In the genomic region with DNA sequence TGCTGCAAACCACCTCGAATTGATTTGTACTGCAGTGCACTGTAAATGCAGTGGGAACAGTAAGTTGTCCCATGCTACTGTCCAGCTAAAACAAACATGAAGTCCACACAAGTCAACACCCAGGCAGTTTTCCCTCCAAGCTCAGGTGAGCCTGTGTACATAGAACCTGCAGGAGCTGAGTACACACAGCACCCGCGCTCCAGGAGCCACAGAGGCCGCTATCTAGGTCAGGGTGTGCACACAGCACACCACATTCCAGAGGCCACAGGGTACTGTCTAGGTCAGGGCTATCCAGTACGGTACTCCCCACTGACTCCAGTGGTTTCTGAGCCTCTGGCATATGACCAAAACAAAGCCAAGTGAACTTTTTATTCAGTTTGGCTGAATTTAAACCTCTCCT, we compare ENCODE assay signal across 20 mouse cellular contexts. TPM values are rescaled to one million over a fixed set of nuclear protein-coding genes. Genes with fewer than 3 reads are reported as not detected.
DNase-seq lines count a peak whose midpoint lies in the region; ATAC-seq and TF ChIP-seq lines count a peak whose summit lies in the region.
"Had no signal": no experiment of that assay in that cellular context is flagged by ENCODE, and none has a peak within 500 bp of the region (broad histone marks: within the 10 kb centered on the region; RNA-seq: fewer than 3 reads in every experiment).

No protein-coding gene starts in this region.

- no peak for TF ChIP-seq CTCF in layer of hippocampus, adult 2 months (conservative IDR thresholded peaks at IDR 0.05)

- H3K36me3 ChIP-seq in intestine, embryonic 16.5 days (ENCODE audit: control insufficient read depth, insufficient read depth, low read length) = peaks cover 4% of the 10 kb centered on the region; the same call in 1 of the 2 replicates
- H3K36me3 ChIP-seq in liver, embryonic 12.5 days = peaks cover 52% of the 10 kb centered on the region
- H3K36me3 ChIP-seq in stomach, embryonic 16.5 days (ENCODE audit: control insufficient read depth, insufficient read depth, low read length) = no peaks in the 10 kb centered on the region
- no peaks in the 10 kb centered on the region for H3K36me3 ChIP-seq in midbrain, embryonic 14.5 days (ENCODE audit: control insufficient read depth, insufficient read depth, low read length)

- no peaks in the 10 kb centered on the region for H3K9me3 ChIP-seq in intestine, embryonic 16.5 days (ENCODE audit: control insufficient read depth, low read length)
- no peaks in the 10 kb centered on the region for H3K9me3 ChIP-seq in liver, embryonic 12.5 days (replicated peaks)
- H3K9me3 ChIP-seq in stomach, embryonic 16.5 days (replicated peaks; ENCODE audit: control insufficient read depth, low read length) = no peaks in the 10 kb centered on the region
- H3K9me3 ChIP-seq in midbrain, embryonic 14.5 days (ENCODE audit: control insufficient read depth, low read length) = no peaks in the 10 kb centered on the region
- H3K9me3 ChIP-seq: forebrain, embryonic 10.5 days; hindbrain, embryonic 10.5 days; midbrain, embryonic 10.5 days; neural tube, embryonic 12.5 days had no signal

- peaks cover 24% of the 10 kb centered on the region for H3K4me1 ChIP-seq in intestine, embryonic 16.5 days (ENCODE audit: control insufficient read depth, insufficient read depth, low read length)
- H3K4me1 ChIP-seq in liver, embryonic 12.5 days = peaks cover 53% of the 10 kb centered on the region
- peaks cover 18% of the 10 kb centered on the region for H3K4me1 ChIP-seq in stomach, embryonic 16.5 days (ENCODE audit: control insufficient read depth, insufficient read depth, low read length)
- H3K4me1 ChIP-seq in midbrain, embryonic 14.5 days (ENCODE audit: control insufficient read depth, insufficient read depth, low read length) = no peaks in the 10 kb centered on the region
- H3K4me1 ChIP-seq: midbrain, embryonic 10.5 days had no signal

- no peaks in the 10 kb centered on the region for H3K27me3 ChIP-seq in intestine, embryonic 16.5 days (replicated peaks; ENCODE audit: control insufficient read depth, insufficient read depth, low read length)
- no peaks in the 10 kb centered on the region for H3K27me3 ChIP-seq in liver, embryonic 12.5 days (replicated peaks)
- no peaks in the 10 kb centered on the region for H3K27me3 ChIP-seq in stomach, embryonic 16.5 days (ENCODE audit: control insufficient read depth, insufficient read depth, low read length)
- no peaks in the 10 kb centered on the region for H3K27me3 ChIP-seq in midbrain, embryonic 14.5 days (ENCODE audit: control insufficient read depth, insufficient read depth, low read length)
- H3K27me3 ChIP-seq: neural tube, embryonic 12.5 days; Patski had no signal

- no peak overlapping the region for H3K4me2 ChIP-seq in intestine, embryonic 16.5 days (ENCODE audit: low read depth, low read length)
- no peak overlapping the region for H3K4me2 ChIP-seq in liver, embryonic 12.5 days
- no peak overlapping the region for H3K4me2 ChIP-seq in stomach, embryonic 16.5 days (ENCODE audit: low read depth, low read length)
- H3K4me2 ChIP-seq in midbrain, embryonic 14.5 days (ENCODE audit: low read length) = no peak overlapping the region
- H3K4me2 ChIP-seq: lung, embryonic 14.5 days; neural tube, embryonic 12.5 days had no signal

- peak; percentile 88 for ATAC-seq in intestine, embryonic 16.5 days
- ATAC-seq in liver, embryonic 12.5 days = peak; percentile 84
- peak; percentile 89 for ATAC-seq in stomach, embryonic 16.5 days (ENCODE audit: insufficient read depth, low FRiP score)
- no peak for ATAC-seq in midbrain, embryonic 14.5 days (ENCODE audit: low FRiP score, low TSS enrichment)
- ATAC-seq in granulocyte monocyte progenitor cell, adult 5-6 weeks (replicated peaks; ENCODE audit: poor library complexity, severe bottlenecking) = no peak
- ATAC-seq: Patski had no signal

- H3K4me3 ChIP-seq in layer of hippocampus, adult 2 months = no peak overlapping the region
- H3K4me3 ChIP-seq in intestine, embryonic 16.5 days (ENCODE audit: low read length) = no peak overlapping the region
- no peak overlapping the region for H3K4me3 ChIP-seq in liver, embryonic 12.5 days
- H3K4me3 ChIP-seq in stomach, embryonic 16.5 days (replicated peaks; ENCODE audit: low read length) = no peak overlapping the region
- H3K4me3 ChIP-seq in midbrain, embryonic 14.5 days (replicated peaks; ENCODE audit: low read depth, low read length) = no peak overlapping the region
- H3K4me3 ChIP-seq: forebrain, embryonic 10.5 days; heart, adult 2 months; hindbrain, embryonic 10.5 days; midbrain, embryonic 10.5 days; neural tube, embryonic 12.5 days had no signal

- 53% methylated on average over 5 of the region's 5 CpGs for whole genome bisulfite sequencing in intestine, embryonic 16.5 days
- WGBS in liver, embryonic 12.5 days (ENCODE audit: insufficient replicate concordance) = 77% methylated on average over 5 of the region's 5 CpGs
- WGBS in stomach, embryonic 16.5 days = 55% methylated on average over 5 of the region's 5 CpGs
- WGBS in midbrain, embryonic 14.5 days = 96% methylated on average over 5 of the region's 5 CpGs

- H3K27ac ChIP-seq in layer of hippocampus, adult 2 months = peak overlapping the region; percentile 75; the same call in 1 of the 2 replicates
- peak overlapping the region; percentile 48 for H3K27ac ChIP-seq in intestine, embryonic 16.5 days (ENCODE audit: low read length)
- H3K27ac ChIP-seq in liver, embryonic 12.5 days = peak overlapping the region; percentile 70
- peak overlapping the region; percentile 78 for H3K27ac ChIP-seq in stomach, embryonic 16.5 days (ENCODE audit: low read length)
- H3K27ac ChIP-seq in midbrain, embryonic 14.5 days (replicated peaks; ENCODE audit: low read depth, low read length) = no peak overlapping the region
- H3K27ac ChIP-seq: forebrain, embryonic 10.5 days; heart, adult 2 months; hindbrain, embryonic 10.5 days; midbrain, embryonic 10.5 days; neural tube, embryonic 12.5 days had no signal

- no peak overlapping the region for H3K9ac ChIP-seq in intestine, embryonic 16.5 days (ENCODE audit: low read depth, low read length)
- H3K9ac ChIP-seq in liver, embryonic 12.5 days = no peak overlapping the region
- H3K9ac ChIP-seq in stomach, embryonic 16.5 days (ENCODE audit: low read length) = peak overlapping the region; percentile 15; the same call in 1 of the 2 replicates
- no peak overlapping the region for H3K9ac ChIP-seq in midbrain, embryonic 14.5 days (replicated peaks; ENCODE audit: low read length)
- H3K9ac ChIP-seq: lung, embryonic 14.5 days; neural tube, embryonic 12.5 days had no signal

- no peak for DNase-seq in layer of hippocampus, adult 2 months (ENCODE audit: low spot score in 2 of 2)
- no peak for DNase-seq in layer of hippocampus, postnatal 14 days (ENCODE audit: low spot score in 2 of 2)
- DNase-seq in midbrain, embryonic 14.5 days = no peak
- DNase-seq: cerebellum, adult 2 months; heart, adult 2 months; left cerebral cortex, postnatal 4 days; lung, embryonic 14.5 days had no signal

RNA-seq across cellular contexts. Expression of a gene that starts 23.8 kb away (rescaled TPM):
- 10 to 100 TPM; 40.6 to 40.8 TPM for total RNA-seq in layer of hippocampus, adult 2 months (2021)
- 10 to 100 TPM; 34.9 to 36.8 TPM for total RNA-seq in layer of hippocampus, postnatal 14 days (2021)
- polyA plus RNA-seq in intestine, embryonic 16.5 days (2015; fragmentation: Nextera tagmentation; extraction: Ambion mirVana) = 26.6 and 26.8 TPM in 2 replicates
- 19.7 and 20.7 TPM in 2 replicates for polyA plus RNA-seq in liver, embryonic 12.5 days (2016; fragmentation: Nextera tagmentation; extraction: Ambion mirVana)
- 27.6 and 28.0 TPM in 2 replicates for polyA plus RNA-seq in stomach, embryonic 16.5 days (2015; fragmentation: Nextera tagmentation; extraction: Ambion mirVana)
- polyA plus RNA-seq in midbrain, embryonic 14.5 days (2014; fragmentation: Nextera tagmentation; extraction: Ambion mirVana) = 29.1 and 29.9 TPM in 2 replicates
- 20.1 and 32.4 TPM in 2 replicates for total RNA-seq in granulocyte monocyte progenitor cell, adult 5-6 weeks (2014; fragmentation: Nextera tagmentation)
- 13.6 and 16.6 TPM in 2 replicates for total RNA-seq in granulocyte monocyte progenitor cell, adult 5-6 weeks (2017)

RNA-seq across cellular contexts. Expression of a gene that starts 25.8 kb away (rescaled TPM):
- 10 to 100 TPM; 45.3 to 45.4 TPM for total RNA-seq in layer of hippocampus, adult 2 months (2021)
- 10 to 100 TPM; 41.1 to 43.0 TPM for total RNA-seq in layer of hippocampus, postnatal 14 days (2021)
- 47.4 and 52.0 TPM in 2 replicates for polyA plus RNA-seq in intestine, embryonic 16.5 days (2015; fragmentation: Nextera tagmentation; extraction: Ambion mirVana)
- 40.5 and 45.1 TPM in 2 replicates for polyA plus RNA-seq in liver, embryonic 12.5 days (2016; fragmentation: Nextera tagmentation; extraction: Ambion mirVana)
- 40.0 and 43.0 TPM in 2 replicates for polyA plus RNA-seq in stomach, embryonic 16.5 days (2015; fragmentation: Nextera tagmentation; extraction: Ambion mirVana)
- 24.7 and 26.4 TPM in 2 replicates for polyA plus RNA-seq in midbrain, embryonic 14.5 days (2014; fragmentation: Nextera tagmentation; extraction: Ambion mirVana)
- 28.7 and 43.9 TPM in 2 replicates for total RNA-seq in granulocyte monocyte progenitor cell, adult 5-6 weeks (2014; fragmentation: Nextera tagmentation)
- total RNA-seq in granulocyte monocyte progenitor cell, adult 5-6 weeks (2017) = 25.3 and 36.5 TPM in 2 replicates

RNA-seq across cellular contexts. Expression of a gene that starts 40.5 kb away (rescaled TPM):
- total RNA-seq in layer of hippocampus, adult 2 months (2021) = 10 to 100 TPM; 21.4 to 30.4 TPM
- 10 to 100 TPM; 26.4 to 30.1 TPM for total RNA-seq in layer of hippocampus, postnatal 14 days (2021)
- polyA plus RNA-seq in intestine, embryonic 16.5 days (2015; fragmentation: Nextera tagmentation; extraction: Ambion mirVana) = 28.5 and 30.4 TPM in 2 replicates
- polyA plus RNA-seq in liver, embryonic 12.5 days (2016; fragmentation: Nextera tagmentation; extraction: Ambion mirVana) = 23.1 and 26.1 TPM in 2 replicates
- 30.2 and 30.8 TPM in 2 replicates for polyA plus RNA-seq in stomach, embryonic 16.5 days (2015; fragmentation: Nextera tagmentation; extraction: Ambion mirVana)
- 52.4 and 68.6 TPM in 2 replicates for polyA plus RNA-seq in midbrain, embryonic 14.5 days (2014; fragmentation: Nextera tagmentation; extraction: Ambion mirVana)
- 40.5 and 47.7 TPM in 2 replicates for total RNA-seq in granulocyte monocyte progenitor cell, adult 5-6 weeks (2014; fragmentation: Nextera tagmentation)
- total RNA-seq in granulocyte monocyte progenitor cell, adult 5-6 weeks (2017) = 15.6 and 17.6 TPM in 2 replicates

RNA-seq across cellular contexts. Expression of a gene that starts 40.6 kb away (rescaled TPM):
- 10 to 100 TPM; 30.3 to 37.5 TPM for total RNA-seq in layer of hippocampus, adult 2 months (2021)
- total RNA-seq in layer of hippocampus, postnatal 14 days (2021) = 10 to 100 TPM; 25.0 to 29.9 TPM
- polyA plus RNA-seq in intestine, embryonic 16.5 days (2015; fragmentation: Nextera tagmentation; extraction: Ambion mirVana) = 47.1 and 48.4 TPM in 2 replicates
- 17.2 and 18.7 TPM in 2 replicates for polyA plus RNA-seq in liver, embryonic 12.5 days (2016; fragmentation: Nextera tagmentation; extraction: Ambion mirVana)
- polyA plus RNA-seq in stomach, embryonic 16.5 days (2015; fragmentation: Nextera tagmentation; extraction: Ambion mirVana) = 30.2 and 36.4 TPM in 2 replicates
- polyA plus RNA-seq in midbrain, embryonic 14.5 days (2014; fragmentation: Nextera tagmentation; extraction: Ambion mirVana) = 42.0 and 47.4 TPM in 2 replicates
- total RNA-seq in granulocyte monocyte progenitor cell, adult 5-6 weeks (2014; fragmentation: Nextera tagmentation) = 16.4 and 32.1 TPM in 2 replicates
- 10.5 and 13.6 TPM in 2 replicates for total RNA-seq in granulocyte monocyte progenitor cell, adult 5-6 weeks (2017)

RNA-seq across cellular contexts. Expression of a gene that starts 46.7 kb away (rescaled TPM):
- 1 to 10 TPM; 6.4 to 7.8 TPM for total RNA-seq in layer of hippocampus, adult 2 months (2021)
- total RNA-seq in layer of hippocampus, postnatal 14 days (2021) = 10 to 100 TPM; 16.1 to 17.5 TPM
- 2.7 and 2.9 TPM in 2 replicates for polyA plus RNA-seq in intestine, embryonic 16.5 days (2015; fragmentation: Nextera tagmentation; extraction: Ambion mirVana)
- 0.15 and 0.16 TPM in 2 replicates for polyA plus RNA-seq in liver, embryonic 12.5 days (2016; fragmentation: Nextera tagmentation; extraction: Ambion mirVana)
- 4.0 and 4.1 TPM in 2 replicates for polyA plus RNA-seq in stomach, embryonic 16.5 days (2015; fragmentation: Nextera tagmentation; extraction: Ambion mirVana)
- polyA plus RNA-seq in midbrain, embryonic 14.5 days (2014; fragmentation: Nextera tagmentation; extraction: Ambion mirVana) = 1.9 and 3.8 TPM in 2 replicates
- not detected in 2 replicates for total RNA-seq in granulocyte monocyte progenitor cell, adult 5-6 weeks (2014; fragmentation: Nextera tagmentation)
- not detected in 2 replicates for total RNA-seq in granulocyte monocyte progenitor cell, adult 5-6 weeks (2017)
- total RNA-seq: common myeloid progenitor, adult 5-6 weeks; monocyte, adult 5-6 weeks had no signal
- polyA plus RNA-seq: activated CD4-positive, CD25-positive, alpha-beta regulatory T cell, adult 4 months; forebrain, embryonic 10.5 days; Patski; urinary bladder, adult 2 months had no signal

Comparison
In these comparisons a context has a peak if more than half of its experiments do, and no peak if none do; other contexts are left out.
1. ATAC-seq: peak in intestine, embryonic 16.5 days (single experiment), liver, embryonic 12.5 days (single experiment) and stomach, embryonic 16.5 days (single experiment); none in midbrain, embryonic 14.5 days (single experiment) and granulocyte monocyte progenitor cell, adult 5-6 weeks (single experiment).